Mouse (Mus musculus): ENCODE measurements around the gene Fgf9. TPM values are rescaled to one million over a fixed set of nuclear protein-coding genes. Genes with fewer than 3 reads are reported as not detected.

The Fgf9 gene
- polyA plus RNA-seq, 2 experiments, result 0.10 to 0.25 TPM

- no peak for TF ChIP-seq EP300 (IDR thresholded peaks at IDR 0.05; ENCODE audit: low read depth)
- no peak for TF ChIP-seq CTCF (IDR thresholded peaks at IDR 0.05; ENCODE audit: low read depth)
- no peak overlapping the region for H3K4me2 ChIP-seq (ENCODE audit: low read depth)
- DNase-seq (ENCODE audit: low read depth in 3 of 3, low spot score in 3 of 3) (no peak), ATAC-seq (ENCODE audit: insufficient read depth) (no peak)
- H3K36me3 ChIP-seq (replicated peaks; ENCODE audit: control insufficient read depth, insufficient read depth, low read depth), result no peaks in the 10 kb centered on the region
- no peaks in the 10 kb centered on the region for H3K4me1 ChIP-seq (replicated peaks; ENCODE audit: control insufficient read depth in 2 of 2, insufficient read depth in 2 of 2, low read length in 1 of 2)
- H3K27me3 ChIP-seq (ENCODE audit: control insufficient read depth, insufficient read depth, low read length), result no peaks in the 10 kb centered on the region
- H3K9ac ChIP-seq (replicated peaks), result no peak overlapping the region
- no peaks in the 10 kb centered on the region for H3K9me3 ChIP-seq (ENCODE audit: control insufficient read depth, low read length)
- no peak overlapping the region for H3K27ac ChIP-seq
- WGBS (ENCODE audit: insufficient replicate concordance), result 70% methylated on average over 5 of the region's 5 CpGs
- no peak overlapping the region for H3K4me3 ChIP-seq (ENCODE audit: insufficient read depth in 1 of 2, low read depth in 2 of 2, low read length in 2 of 2)
These were observed 35.2 kb downstream of the Fgf9 start for GRCm38 (mm10) chr14:58105596-58105995.

- Histone ChIP-seq H3K4me3 (ENCODE audit: insufficient read depth in 1 of 2, low read depth in 2 of 2, low read length in 2 of 2) (no peak overlapping the region), H3K27ac (no peak overlapping the region), H3K9ac (replicated peaks) (no peak overlapping the region), H3K4me2 (ENCODE audit: low read depth) (no peak overlapping the region), H3K36me3 (replicated peaks; ENCODE audit: control insufficient read depth, insufficient read depth, low read depth) (no peaks in the 10 kb centered on the region), H3K4me1 (replicated peaks; ENCODE audit: control insufficient read depth in 2 of 2, insufficient read depth in 2 of 2, low read length in 1 of 2) (no peaks in the 10 kb centered on the region), H3K9me3 (ENCODE audit: control insufficient read depth, low read length) (no peaks in the 10 kb centered on the region), H3K27me3 (ENCODE audit: control insufficient read depth, insufficient read depth, low read length) (no peaks in the 10 kb centered on the region)
- TF ChIP-seq CTCF (IDR thresholded peaks at IDR 0.05; ENCODE audit: low read depth) (no peak), EP300 (IDR thresholded peaks at IDR 0.05; ENCODE audit: low read depth) (no peak)
- no peak for DNase-seq (ENCODE audit: low read depth in 3 of 3, low spot score in 3 of 3)
- WGBS (ENCODE audit: insufficient replicate concordance), result 77% methylated on average over 9 of the region's 9 CpGs
- ATAC-seq (ENCODE audit: insufficient read depth), result no peak
These were observed 39.3 kb downstream of the Fgf9 start for GRCm38 (mm10) chr14:58109601-58110000.

- ATAC-seq (ENCODE audit: insufficient read depth) (no peak), DNase-seq (ENCODE audit: low read depth in 3 of 3, low spot score in 3 of 3) (no peak)
- H3K9ac ChIP-seq (replicated peaks), result no peak overlapping the region
- 69% methylated on average over 10 of the region's 10 CpGs for WGBS (ENCODE audit: insufficient replicate concordance)
- no peaks in the 10 kb centered on the region for H3K9me3 ChIP-seq (ENCODE audit: control insufficient read depth, low read length)
- no peaks in the 10 kb centered on the region for H3K27me3 ChIP-seq (ENCODE audit: control insufficient read depth, insufficient read depth, low read length)
- no peak overlapping the region for H3K27ac ChIP-seq
- no peaks in the 10 kb centered on the region for H3K36me3 ChIP-seq (replicated peaks; ENCODE audit: control insufficient read depth, insufficient read depth, low read depth)
- H3K4me2 ChIP-seq (ENCODE audit: low read depth), result no peak overlapping the region
- TF ChIP-seq EP300 (IDR thresholded peaks at IDR 0.05; ENCODE audit: low read depth) (no peak), CTCF (IDR thresholded peaks at IDR 0.05; ENCODE audit: low read depth) (no peak)
- no peaks in the 10 kb centered on the region for H3K4me1 ChIP-seq (replicated peaks; ENCODE audit: control insufficient read depth in 2 of 2, insufficient read depth in 2 of 2, low read length in 1 of 2)
- no peak overlapping the region for H3K4me3 ChIP-seq (ENCODE audit: insufficient read depth in 1 of 2, low read depth in 2 of 2, low read length in 2 of 2)
These were observed 41.2 kb downstream of the Fgf9 start for GRCm38 (mm10) chr14:58111562-58111961.

DNA sequence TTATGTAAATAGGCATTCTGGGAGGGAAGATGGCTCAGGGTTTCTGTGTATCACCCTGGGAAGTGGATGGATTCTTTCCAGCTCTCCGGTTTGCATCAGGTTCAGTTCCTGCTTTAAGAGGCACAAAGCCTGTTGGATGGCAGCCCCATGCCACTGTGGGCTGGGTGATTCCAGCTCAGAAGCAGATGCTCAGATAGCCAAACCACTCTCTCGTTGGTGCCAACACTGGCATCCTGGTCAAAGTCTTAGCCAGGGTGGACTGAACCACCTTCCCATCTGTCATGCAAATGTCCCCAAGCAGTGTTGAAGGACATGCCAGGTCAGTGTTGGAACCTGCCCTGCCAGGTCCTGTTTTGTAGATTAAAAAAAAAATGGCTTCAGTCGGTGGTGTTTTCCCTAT, 42.0 kb downstream of the Fgf9 start:
- H3K9ac ChIP-seq (replicated peaks), result no peak overlapping the region
- 52% methylated on average over 3 of the region's 3 CpGs for WGBS (ENCODE audit: insufficient replicate concordance)
- no peak overlapping the region for H3K27ac ChIP-seq
- TF ChIP-seq EP300 (IDR thresholded peaks at IDR 0.05; ENCODE audit: low read depth) (no peak), CTCF (IDR thresholded peaks at IDR 0.05; ENCODE audit: low read depth) (no peak)
- no peak overlapping the region for H3K4me3 ChIP-seq (ENCODE audit: insufficient read depth in 1 of 2, low read depth in 2 of 2, low read length in 2 of 2)
- no peaks in the 10 kb centered on the region for H3K27me3 ChIP-seq (ENCODE audit: control insufficient read depth, insufficient read depth, low read length)
- ATAC-seq (ENCODE audit: insufficient read depth) (no peak), DNase-seq (ENCODE audit: low read depth in 3 of 3, low spot score in 3 of 3) (no peak)
- H3K36me3 ChIP-seq (replicated peaks; ENCODE audit: control insufficient read depth, insufficient read depth, low read depth), result no peaks in the 10 kb centered on the region
- no peak overlapping the region for H3K4me2 ChIP-seq (ENCODE audit: low read depth)
- H3K9me3 ChIP-seq (ENCODE audit: control insufficient read depth, low read length), result no peaks in the 10 kb centered on the region
- no peaks in the 10 kb centered on the region for H3K4me1 ChIP-seq (replicated peaks; ENCODE audit: control insufficient read depth in 2 of 2, insufficient read depth in 2 of 2, low read length in 1 of 2)

GRCm38 (mm10) chr14:58113180-58113579, 42.8 kb downstream of the Fgf9 start:
- no peak for DNase-seq (ENCODE audit: low read depth in 3 of 3, low spot score in 3 of 3)
- Histone ChIP-seq H3K4me3 (ENCODE audit: insufficient read depth in 1 of 2, low read depth in 2 of 2, low read length in 2 of 2) (no peak overlapping the region), H3K9me3 (ENCODE audit: control insufficient read depth, low read length) (no peaks in the 10 kb centered on the region), H3K9ac (replicated peaks) (no peak overlapping the region), H3K36me3 (replicated peaks; ENCODE audit: control insufficient read depth, insufficient read depth, low read depth) (no peaks in the 10 kb centered on the region), H3K4me1 (replicated peaks; ENCODE audit: control insufficient read depth in 2 of 2, insufficient read depth in 2 of 2, low read length in 1 of 2) (no peaks in the 10 kb centered on the region), H3K27ac (no peak overlapping the region), H3K4me2 (ENCODE audit: low read depth) (no peak overlapping the region), H3K27me3 (ENCODE audit: control insufficient read depth, insufficient read depth, low read length) (no peaks in the 10 kb centered on the region)
- WGBS (ENCODE audit: insufficient replicate concordance), result 33% methylated on average over 6 of the region's 6 CpGs
- no peak for ATAC-seq (ENCODE audit: insufficient read depth)
- no peak for TF ChIP-seq EP300 (IDR thresholded peaks at IDR 0.05; ENCODE audit: low read depth)
- no peak for TF ChIP-seq CTCF (IDR thresholded peaks at IDR 0.05; ENCODE audit: low read depth)

Measured in liver, embryonic 14.5 days (tissue).